Mouse (Mus musculus) frontal cortex, postnatal 10 days (tissue): ENCODE measurements around the gene Vapb.
"Not testable (repeated sequence)": the region's sequence is repeated elsewhere in the genome, so short reads cannot be mapped to it uniquely, and the experiment has no call there.

Source experiments
- DNase-seq, 2 experiments: peaks; one replicate each; pipeline ENCODE4 v3.0.0; 2022; ENCODE audit warnings: low spot score in 2 of 2, mixed read lengths in 1 of 2

Vapb gene

DNA sequence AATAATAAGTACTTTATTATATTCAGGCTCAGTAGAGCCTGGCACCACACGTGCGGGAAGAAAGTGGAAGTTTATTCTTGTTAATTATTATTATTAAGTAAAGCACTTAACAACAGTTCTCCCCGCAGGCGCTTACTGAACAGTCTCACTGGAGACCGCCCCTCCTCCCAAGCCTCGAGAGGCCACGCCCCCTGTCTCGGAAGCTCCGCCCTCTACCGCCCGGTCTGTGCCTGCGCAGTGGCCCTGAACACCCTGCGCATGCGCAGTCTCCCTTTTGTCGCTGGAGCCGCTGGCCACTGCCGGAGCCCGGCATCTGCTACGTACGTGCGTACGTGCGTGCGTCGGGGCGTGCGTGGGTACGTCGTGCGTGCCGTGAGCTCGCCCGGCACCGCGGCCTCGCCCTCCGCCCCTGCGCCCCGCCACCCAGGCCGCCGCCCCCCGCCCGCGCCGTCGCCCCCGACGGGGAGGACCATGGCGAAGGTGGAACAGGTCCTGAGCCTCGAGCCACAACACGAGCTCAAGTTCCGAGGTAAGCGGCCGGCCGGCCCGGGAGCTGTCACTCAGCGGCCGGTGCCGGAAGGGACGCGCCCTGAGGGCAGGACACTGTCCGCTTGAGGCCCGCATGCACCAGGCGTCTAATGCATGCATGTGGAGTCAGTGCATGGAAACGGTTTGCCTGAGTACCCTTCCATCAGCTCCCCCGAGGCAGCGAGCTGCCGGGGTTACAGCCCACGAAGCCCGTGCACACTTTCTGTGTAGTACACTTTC, at the start of gene Vapb:
TSS of gene Vapb (plus strand) at position 290 of the 768 bp plus-strand sequence.
- DNase-seq, result peak; percentile 97 to 100

DNA sequence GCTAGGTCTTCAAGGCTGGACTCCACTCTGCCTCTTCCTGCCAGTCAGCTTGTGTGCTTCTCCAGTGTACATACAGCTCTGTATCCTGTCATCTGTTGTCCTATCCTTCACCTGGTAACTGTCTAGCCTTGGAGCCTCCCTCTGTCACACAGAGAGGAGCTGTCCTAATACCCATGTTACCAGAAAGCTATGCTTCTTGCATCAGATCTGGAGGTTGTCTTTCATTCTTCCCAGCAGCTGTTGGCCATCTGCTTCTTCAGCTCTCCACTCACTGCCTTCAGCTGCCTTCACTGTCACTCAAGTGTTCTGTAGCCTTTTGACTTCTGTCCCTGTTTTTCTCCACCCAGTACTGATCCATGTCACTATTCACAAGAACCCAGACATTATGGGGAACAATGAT, 47.5 kb upstream of the Vapb start:
- no peak for DNase-seq

DNA sequence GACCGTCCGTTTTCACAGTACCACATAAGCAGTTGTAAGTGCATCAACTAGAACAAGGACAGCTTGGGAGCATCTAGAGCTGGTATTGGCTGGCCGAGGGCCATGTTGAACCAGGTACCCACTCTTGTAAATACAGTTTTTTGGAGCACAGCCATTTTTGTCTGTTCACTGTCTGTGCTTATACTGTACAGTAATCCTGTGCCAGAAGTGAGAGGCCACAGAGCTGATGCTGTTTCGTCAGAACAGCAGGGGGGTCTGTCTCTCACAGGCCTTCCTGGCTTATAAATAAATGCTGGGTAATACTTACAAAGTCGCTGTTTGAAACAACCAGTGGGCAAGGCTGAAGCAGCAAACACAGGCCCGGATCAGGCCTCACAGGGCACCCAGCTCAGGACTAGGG, 45.6 kb upstream of the Vapb start:
- no peak for DNase-seq

DNA sequence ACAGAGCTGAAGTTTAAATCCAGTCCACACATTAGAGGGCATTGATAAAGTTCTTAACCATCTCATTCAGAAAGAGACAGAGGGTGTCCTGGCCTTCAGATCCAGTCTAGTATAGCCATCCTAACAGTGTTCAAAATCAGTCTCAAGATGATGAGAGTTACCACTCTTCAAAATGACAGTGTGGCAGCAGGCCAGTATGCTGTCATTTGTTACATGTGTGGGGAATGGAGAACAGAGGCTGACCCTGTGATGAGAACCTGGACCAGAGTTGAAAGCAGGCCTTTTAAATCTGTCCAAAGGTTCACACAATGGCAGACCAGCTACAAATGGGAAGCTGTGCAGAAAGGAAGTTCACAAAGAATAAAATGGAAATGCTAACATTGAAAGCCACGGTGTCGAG, 44.6 kb upstream of the Vapb start:
- no peak for DNase-seq

DNA sequence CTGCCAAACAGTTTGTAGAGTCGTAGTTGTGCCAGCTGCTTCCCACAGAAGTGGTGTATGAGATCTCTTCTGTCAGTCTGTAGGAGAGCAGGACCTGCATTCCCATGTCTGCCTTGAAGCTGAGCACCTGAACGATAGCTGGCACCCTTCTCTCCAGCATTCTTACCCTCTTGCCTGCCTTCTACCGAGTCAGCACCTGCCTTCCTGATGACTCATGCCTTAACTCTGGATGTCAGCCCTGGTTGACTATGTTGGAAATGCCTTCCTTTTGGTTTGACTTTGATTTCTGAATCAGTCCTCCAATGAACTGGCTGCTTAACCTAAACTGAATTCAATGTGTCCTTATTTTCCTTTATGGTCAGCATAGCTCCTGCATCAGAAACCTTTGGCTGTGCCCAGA, 38.5 kb upstream of the Vapb start:
- DNase-seq, result no peak

DNA sequence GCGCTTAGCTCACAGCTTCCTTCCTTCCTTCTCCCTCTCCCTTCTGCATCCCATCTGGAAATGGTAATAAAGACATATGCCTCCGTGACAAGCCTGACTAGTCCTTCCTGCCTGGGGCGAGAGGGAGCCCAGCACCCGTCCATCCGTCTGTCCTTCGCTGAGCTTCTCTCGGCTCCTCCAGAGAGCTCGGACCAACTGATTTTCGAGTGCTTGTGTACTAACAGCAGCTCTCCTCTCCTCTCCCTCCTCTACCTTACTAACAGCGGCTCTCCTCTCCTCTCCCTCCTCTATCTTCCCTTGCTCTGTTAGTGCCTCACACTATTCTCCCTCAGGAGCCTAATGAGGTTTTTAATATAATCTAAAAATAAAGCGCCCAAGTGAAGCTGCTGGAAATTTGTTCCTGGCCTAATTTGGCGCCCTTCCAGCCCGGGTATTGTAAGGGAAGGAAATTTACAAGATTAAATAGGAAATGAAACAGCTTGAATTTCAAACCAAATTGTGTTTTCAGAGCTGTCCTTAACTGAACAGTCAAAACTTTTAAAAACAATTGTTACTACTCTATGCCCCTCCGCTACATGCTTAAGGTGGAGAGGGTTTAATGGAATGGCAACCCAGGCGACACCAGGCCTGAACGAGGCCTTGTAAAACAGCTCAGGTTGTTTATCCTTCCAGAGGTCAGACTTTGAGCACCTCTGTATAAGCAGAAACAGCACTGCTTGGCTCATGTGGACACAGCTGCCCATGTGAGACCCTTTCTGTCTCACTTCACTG, 35.0 kb upstream of the Vapb start:
- DNase-seq, result no peak

DNA sequence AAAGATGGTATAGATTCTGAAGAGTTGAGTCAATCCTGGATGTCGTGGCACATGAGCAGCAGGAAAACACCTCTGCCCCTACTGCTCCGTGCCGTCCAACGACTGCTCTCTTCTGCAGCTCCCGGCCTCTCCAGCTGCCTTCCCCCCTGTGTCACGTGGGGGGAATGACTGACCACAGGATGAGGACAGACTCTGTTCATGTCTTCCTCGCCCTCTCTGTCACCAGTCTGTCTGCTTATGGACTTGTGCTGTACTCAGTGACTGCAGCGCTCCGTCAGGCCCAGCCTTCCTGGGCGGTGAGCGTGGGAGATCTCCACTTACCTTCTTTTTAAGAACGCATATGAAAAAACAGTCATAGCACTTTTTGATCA, 34.5 kb upstream of the Vapb start:
- DNase-seq, result no peak

DNA sequence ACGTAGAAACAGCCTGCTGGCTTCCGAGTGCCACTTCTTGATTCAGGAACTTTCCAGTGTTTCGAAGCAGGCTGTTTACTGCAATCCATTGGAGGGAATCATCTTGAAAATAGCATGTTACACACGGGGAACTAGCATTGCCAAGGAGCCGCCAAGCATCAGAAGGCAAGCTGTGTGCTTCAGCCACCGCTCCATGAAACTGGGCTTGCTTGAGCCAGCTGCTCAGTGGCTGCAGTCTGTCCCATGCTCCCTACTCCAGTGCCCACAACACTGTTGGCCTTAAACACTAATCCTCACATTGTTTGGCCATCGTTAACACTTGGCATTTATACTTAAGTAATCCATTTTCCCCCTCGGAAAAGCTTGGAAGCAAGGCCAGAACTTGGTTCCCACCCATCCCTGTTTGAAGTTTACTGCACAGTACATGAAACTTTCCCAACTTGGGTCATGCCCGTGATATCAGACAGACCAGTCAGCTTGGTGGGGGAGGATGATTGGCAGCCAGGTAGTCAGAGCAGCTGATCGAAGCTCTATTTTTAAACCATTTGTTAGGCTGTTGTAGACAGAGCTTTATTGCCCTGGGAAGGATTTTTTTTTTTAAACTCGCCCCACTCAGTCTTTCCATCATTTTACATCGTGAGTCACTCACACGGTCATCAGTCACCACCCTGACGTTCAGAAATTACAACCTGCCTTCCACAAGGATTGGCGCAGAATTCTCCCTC, 31.3 kb upstream of the Vapb start:
- DNase-seq, result no peak

DNA sequence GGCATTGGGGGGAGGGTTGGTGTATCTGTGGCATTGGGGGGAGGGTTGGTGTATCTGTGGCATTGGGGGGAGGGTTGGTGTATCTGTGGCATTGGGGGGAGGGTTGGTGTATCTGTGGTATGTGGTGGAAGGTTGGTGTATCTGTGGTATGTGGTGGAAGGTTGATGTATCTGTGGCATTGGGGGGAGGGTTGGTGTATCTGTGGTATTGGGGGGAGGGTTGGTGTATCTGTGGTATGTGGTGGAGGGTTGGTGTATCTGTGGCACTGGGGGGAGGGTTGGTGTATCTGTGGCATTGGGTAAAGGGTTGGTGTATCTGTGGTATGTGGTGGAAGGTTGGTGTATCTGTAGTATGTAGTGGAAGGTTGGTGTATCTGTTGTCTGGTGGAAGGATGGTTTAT, 29.7 kb upstream of the Vapb start:
- not testable (repeated sequence) for DNase-seq

DNA sequence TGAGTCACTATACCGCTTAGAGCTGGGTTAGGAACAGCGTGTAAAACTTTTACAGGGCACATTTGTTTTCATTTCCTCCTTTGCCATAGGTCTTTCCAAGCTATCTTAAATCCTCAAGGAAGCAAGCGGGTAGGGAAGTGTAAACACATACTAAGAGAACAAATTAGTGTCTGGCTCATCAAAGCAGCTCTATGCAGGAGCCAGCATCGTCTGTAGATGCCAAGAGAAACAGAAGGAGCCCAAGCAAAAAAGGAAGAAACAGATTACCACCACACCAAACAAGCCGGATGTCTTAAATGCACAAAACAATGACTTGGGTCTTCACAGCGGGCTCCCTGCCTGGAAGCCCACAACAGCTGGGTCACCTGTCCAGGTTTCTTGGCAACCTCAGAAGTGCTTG, 27.1 kb upstream of the Vapb start:
- DNase-seq, result no peak

DNA sequence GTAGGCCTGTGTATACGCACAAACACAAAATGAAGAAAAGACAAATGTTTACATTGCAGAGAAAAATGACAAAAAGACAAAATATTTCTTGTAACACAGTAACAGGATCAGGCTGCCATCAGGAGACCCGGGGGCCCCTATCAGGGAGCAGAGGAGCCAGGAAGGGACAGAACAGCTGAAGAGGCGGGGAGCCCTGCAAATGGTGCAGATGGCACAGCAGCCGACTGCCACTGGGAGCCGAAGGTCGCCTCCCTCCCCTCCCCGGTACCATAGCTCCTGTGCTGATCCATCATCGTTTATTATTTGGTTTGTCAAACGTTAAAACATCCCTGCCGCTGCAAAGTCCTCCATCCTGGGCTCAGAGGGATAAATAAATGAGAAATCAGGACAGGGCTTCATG, 24.7 kb upstream of the Vapb start:
- no peak for DNase-seq

DNA sequence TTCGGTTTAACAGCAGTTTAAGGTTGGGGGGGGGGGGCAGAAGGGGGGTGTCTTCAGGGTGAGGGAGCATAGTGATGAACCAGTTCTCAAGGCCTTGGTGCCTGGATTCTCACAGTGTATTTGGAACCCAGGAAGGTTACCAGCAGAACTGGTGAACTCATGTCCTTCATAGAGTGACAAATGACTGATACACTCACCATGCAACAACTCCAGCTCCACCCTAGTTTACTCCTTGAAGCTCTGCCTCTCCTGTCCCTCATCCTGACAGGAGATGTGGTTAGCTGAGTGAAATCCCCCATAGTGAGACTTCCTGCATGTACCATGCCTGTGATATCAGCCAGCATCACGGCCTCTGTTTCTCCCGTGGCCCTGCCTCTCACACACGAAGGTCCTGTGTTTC, 24.1 kb upstream of the Vapb start:
- no peak for DNase-seq

DNA sequence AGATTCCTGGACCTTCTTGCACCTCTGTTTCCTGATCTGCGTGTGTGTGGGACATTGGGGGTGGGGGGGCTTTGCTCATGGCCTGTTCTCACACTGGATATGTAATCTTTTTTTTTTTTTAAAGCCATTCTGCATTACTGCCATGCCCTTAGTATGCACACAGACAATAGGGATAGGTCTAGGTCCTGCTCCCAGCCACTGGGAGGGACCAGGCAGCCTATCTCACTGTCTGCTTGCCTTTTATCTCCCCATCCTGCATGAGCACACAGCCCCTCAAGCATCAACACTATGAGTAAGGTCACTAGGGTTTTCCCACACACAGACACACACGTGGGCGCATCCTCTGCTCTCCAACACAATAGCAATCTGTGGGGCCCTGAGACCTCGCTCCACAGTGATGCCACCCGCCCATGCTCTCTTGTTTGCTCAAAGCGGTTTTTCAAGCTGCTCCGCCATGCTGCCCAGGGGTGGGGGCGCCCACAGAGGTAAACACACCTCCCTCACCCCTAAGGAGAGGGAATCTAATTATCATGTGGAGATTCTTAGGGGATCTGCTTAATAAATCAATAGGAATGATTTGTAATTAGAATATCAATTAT, 22.6 kb upstream of the Vapb start:
- no peak for DNase-seq

DNA sequence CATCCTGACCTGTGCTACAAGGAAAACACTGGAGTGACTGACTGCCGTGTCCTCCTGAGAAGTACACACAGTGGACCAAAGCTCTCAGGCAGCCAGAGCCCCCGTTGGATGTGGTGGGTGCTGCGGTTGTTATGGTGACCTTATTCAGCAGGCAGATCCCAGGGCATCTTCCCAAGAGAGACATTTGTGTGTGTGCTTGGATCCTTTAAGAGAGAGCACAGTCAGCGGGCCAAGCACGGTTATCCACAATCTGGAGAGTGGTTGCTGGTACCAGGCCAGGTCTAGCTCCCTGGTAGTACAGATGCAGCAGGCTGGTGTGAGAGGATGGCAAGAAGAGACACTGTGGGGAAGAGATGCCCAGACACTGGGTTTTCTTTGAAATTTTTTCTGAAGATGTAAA, 20.3 kb upstream of the Vapb start:
- peak in 1 of 2 experiments; percentile 28 for DNase-seq

DNA sequence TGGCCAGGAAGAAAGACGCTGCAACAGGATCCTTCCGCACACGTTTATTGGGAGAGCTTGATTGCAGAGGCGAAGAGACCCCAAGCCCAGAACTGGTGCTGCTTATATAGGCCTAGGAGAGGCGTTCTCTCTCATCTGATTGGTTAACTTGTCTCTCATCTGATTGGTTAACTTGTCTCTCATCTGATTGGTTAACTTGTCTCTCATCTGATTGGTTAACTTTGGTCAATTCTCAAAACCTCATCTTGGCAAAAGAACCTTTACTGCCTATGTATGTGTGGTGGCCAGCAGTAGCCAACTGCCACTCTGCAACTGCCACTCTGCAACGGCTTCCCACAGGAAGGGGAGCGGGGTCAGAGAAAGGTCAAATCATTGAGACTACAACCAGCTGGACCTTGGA, 18.2 kb upstream of the Vapb start, which contains the start of gene 1700010B08Rik:
TSS of gene 1700010B08Rik (plus strand) at position 301 of the 400 bp plus-strand sequence.
- DNase-seq, result not testable (repeated sequence)

DNA sequence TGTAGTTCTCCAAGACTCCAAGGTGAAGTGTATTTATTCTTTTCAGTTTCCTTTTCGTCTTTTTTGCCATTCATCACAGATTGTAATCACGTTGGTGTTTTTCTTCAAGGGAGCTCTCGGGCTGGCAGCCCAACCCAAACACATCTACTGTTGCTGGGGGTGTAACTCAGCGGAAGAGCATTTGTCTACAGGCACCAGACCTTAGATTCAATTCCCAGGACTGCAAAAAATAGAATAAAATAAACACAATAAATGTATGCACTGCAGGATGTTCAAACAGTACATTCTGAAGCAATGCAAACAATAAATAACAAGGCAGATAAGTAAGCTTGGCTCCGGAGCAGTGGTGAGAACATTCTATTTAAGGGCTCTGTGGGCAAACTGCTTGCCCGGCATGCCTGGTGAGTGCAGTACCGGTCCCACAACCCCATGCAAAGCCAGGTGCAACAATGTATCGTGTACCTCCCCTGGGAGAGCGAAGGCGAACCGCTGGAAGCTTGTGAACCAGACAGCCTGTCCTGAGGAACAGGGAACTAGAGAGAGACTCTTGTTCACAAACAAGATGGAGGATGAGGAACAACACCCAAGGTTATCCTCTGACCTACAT, 15.0 kb upstream of the Vapb start:
- DNase-seq, result no peak

DNA sequence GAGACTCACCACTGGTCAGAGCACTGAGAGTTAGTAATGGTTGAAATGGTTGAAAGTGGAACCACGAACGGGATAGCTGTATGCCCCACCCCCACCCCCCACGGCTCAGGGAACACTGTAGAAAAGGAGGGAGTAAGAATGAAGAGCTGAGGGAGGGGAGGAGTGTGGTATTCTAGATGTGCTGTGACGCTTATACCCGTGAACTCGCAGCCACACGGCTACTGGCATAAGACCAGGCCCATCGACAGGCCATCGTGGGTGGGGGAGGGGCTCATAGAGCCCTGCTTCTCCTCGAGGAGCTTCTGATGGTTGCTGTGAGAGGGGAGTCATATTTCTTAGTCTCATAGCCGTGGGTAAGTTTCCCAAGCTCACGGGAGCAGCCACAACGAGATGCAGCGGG, 12.9 kb upstream of the Vapb start:
- no peak for DNase-seq

DNA sequence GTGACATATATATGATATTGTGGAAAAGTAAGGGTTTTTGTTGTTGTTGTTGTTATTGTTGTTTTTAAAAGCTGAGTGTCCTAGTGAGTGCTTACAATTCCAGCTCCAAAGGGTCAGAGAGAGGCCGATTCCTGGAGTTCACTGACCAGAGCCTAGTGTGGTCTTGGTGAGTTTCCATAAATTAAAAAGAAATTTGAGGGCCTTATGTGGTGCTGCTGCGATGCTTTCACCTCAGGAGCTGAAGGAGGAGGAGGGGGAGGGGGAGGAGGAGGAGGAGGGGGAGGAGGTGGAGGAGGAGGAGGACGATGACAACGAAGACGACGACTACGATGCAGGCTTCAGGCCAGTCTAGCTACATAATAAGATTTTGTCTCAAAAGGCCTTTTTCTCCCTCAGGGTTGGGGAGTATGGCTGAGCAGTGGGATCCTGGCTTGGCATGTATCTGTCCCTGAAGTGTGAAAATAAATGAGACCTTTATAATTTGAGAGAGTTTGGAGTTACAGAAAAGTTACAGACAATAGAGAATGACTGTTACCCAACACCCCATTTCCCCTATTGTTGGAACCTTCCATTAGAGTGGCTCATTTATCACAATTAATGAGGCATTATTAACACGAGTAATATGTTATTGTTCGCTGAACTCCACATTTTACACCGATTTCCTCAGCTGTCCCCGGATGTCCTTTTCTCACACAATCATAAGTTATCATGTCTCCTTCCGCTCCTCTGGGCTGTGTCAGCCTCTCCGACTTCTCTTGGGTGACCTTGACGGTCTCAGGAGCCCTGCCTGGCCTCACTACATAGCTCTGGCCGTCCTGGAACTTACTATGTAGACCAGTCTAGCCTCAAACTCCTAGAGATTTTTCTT, 12.1 kb upstream of the Vapb start:
- no peak for DNase-seq

DNA sequence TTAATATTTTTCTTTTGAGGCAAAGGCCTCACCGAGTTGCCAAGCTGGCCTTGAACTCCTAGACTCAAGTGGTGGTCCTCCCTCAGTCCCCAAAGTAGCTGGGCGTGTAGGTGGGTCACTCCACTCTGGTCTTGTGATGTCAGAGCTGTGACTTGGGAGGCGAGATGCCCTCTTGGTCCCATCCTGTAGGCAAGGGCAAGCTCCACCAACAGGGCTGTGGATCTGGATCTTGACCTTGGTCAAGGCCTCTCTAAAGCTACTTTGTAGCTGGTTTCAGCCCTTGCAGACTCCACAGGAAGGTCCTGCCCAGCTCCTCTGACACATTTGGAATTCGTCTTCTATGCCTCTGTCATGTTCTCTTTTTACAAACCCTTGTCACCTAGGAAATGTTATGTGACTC, 11.5 kb upstream of the Vapb start:
- DNase-seq, result no peak

DNA sequence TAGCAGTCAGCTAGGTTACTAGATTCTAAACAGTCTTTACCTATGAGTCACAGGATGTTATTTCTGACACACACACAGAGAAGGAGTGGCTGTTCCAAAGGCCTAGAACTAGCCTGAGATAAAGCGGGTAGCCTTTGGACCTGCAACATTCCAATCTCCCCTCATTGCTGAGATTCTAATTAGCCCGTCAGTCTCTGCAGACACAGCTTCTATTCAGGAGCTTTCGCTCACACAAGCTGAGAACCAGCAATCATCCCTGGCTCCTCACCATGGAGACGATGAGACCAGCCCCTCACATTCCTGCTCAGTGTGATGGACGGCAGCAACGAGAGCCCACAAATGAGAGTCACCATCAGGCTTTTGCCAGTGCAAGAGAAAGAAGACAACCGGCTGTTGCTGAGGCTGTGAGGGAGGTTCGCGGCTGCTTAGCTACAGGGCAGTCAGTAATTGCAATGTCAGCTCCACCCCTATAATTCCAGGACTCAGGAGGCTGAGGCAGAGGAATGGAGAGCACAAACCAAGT, 6.8 kb upstream of the Vapb start:
- peak in 1 of 2 experiments; percentile 19 for DNase-seq

DNA sequence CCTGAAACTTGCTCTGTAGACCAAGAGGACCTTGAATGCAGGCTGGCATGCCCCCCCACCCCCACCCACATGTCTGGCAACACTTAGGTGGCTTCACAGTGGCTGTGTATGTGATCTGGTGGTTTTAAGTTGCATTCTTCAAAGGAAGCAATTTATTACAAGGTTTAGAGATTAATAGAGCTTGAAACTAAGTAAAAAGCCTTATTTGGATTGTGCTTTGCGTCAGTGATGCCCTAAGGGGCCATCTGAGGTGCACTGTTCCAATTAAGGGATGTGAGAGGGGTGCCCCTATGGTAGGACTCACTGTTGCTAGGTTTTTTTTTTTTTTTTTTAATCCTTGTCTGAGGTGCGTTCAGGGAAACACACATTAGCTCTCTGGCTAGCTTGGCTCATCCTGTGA, 2.9 kb upstream of the Vapb start:
- no peak for DNase-seq
